Mouse (Mus musculus) kidney, embryonic 14.5 days (tissue): ENCODE results near the gene Pcyt1a. TPM values are rescaled to one million over a fixed set of nuclear protein-coding genes. Genes with fewer than 3 reads are reported as not detected.

Experiments
- ATAC-seq: fragments of 200-750 bp; cut with Nextera tagmentation; 2 replicates; pipeline ENCODE4 v1.8.0; 2017; ENCODE audit warnings: moderate number of reproducible peaks, mild to moderate bottlenecking, moderate TSS enrichment, moderate library complexity; ENCODE audit not compliant: low FRiP score, low TSS enrichment
- H3K27ac ChIP-seq: fragments of 300-500 bp; sonication (generic); 2 replicates; pipeline ENCODE4 v1.5.1; 2014; ENCODE audit warnings: low read depth, mild to moderate bottlenecking, low read length, moderate library complexity, mixed read lengths
- H3K27me3 ChIP-seq: fragments of 300-500 bp; sonication (generic); 2 replicates; pipeline ENCODE4 v1.6.1; 2014; ENCODE audit warnings: mild to moderate bottlenecking, low read length; ENCODE audit not compliant: control insufficient read depth, insufficient read depth
- H3K36me3 ChIP-seq: fragments of 300-500 bp; sonication (generic); 2 replicates; pipeline ENCODE4 v1.6.1; 2014; ENCODE audit warnings: low read length, mixed read lengths; ENCODE audit not compliant: control insufficient read depth, insufficient read depth
- H3K4me1 ChIP-seq: fragments of 300-500 bp; sonication (generic); 2 replicates; pipeline ENCODE4 v1.6.1; 2014; ENCODE audit warnings: low read length, mixed read lengths; ENCODE audit not compliant: control insufficient read depth, insufficient read depth
- H3K4me2 ChIP-seq: fragments of 300-500 bp; sonication (generic); replicated peaks from 2 replicates; pipeline ENCODE4 v1.6.1; 2014; ENCODE audit warnings: low read depth, mild to moderate bottlenecking, low read length
- H3K4me3 ChIP-seq: fragments of 300-500 bp; sonication (generic); 2 replicates; pipeline ENCODE4 v1.5.1; 2014; ENCODE audit warnings: mild to moderate bottlenecking, low read length
- H3K9ac ChIP-seq: fragments of 300-500 bp; sonication (generic); 2 replicates; pipeline ENCODE4 v1.6.1; 2014; ENCODE audit warnings: low read depth, mild to moderate bottlenecking, low read length, moderate library complexity
- H3K9me3 ChIP-seq: fragments of 300-500 bp; sonication (generic); 2 replicates; pipeline ENCODE4 v1.6.1; 2016; ENCODE audit warnings: low read length; ENCODE audit not compliant: control insufficient read depth
- WGBS: fragments of 180-500 bp; shearing (Covaris S2); extraction: QIAGEN DNeasy Blood & Tissue Kit; methylation state at CpG from one replicate; pipeline ENCODE4 v1.1.7; 2014; 5-methylcytosine and 5-hydroxymethylcytosine counted together
- polyA plus RNA-seq: library from polyadenylated mRNA; unstranded; fragments of >200 nt; fragmentation: Nextera tagmentation; extraction: Ambion mirVana; gene quantifications from 2 replicates; pipeline ENCODE4 v1.2.1, GENCODE M21; 2014

Gene Pcyt1a
- polyA plus RNA-seq: 16.5 and 40.6 TPM in 2 replicates

GRCm38 (mm10) chr16:32430474-32431046 is at the start of gene Pcyt1a:
Gene Pcyt1a (plus strand): TSS chr16:32430921.
- ATAC-seq: peak; percentile 98
- Histone ChIP-seq H3K9me3 (no peaks in the 10 kb centered on the region), H3K4me2 (peak within 1 kb of the TSS; percentile 93), H3K4me3 (peak within 1 kb of the TSS; percentile 83), H3K27ac (peak within 1 kb of the TSS; percentile 82; the same call in 1 of the 2 replicates), H3K4me1 (0 out of 2 replicates have a peak, but pooled peaks cover 3% of the 10 kb centered on the region), H3K27me3 (no peaks in the 10 kb centered on the region), H3K9ac (peak within 1 kb of the TSS; percentile 79), H3K36me3 (no peaks in the 10 kb centered on the region)
- under 1% methylated on average over 49 of the region's 54 CpGs for WGBS

GRCm38 (mm10) chr16:32382901-32383300 is 47.8 kb upstream of the Pcyt1a start:
- no peak for ATAC-seq
- Histone ChIP-seq H3K36me3 (peaks cover 86% of the 10 kb centered on the region), H3K4me2 (no peak overlapping the region), H3K9me3 (no peaks in the 10 kb centered on the region), H3K27me3 (no peaks in the 10 kb centered on the region), H3K9ac (no peak overlapping the region), H3K4me1 (no peaks in the 10 kb centered on the region), H3K27ac (no peak overlapping the region), H3K4me3 (no peak overlapping the region)

- Histone ChIP-seq H3K27me3 (no peaks in the 10 kb centered on the region), H3K9ac (no peak overlapping the region), H3K4me3 (no peak overlapping the region), H3K27ac (no peak overlapping the region), H3K36me3 (peaks cover 69% of the 10 kb centered on the region), H3K9me3 (no peaks in the 10 kb centered on the region), H3K4me2 (no peak overlapping the region), H3K4me1 (no peaks in the 10 kb centered on the region)
- no peak for ATAC-seq
- WGBS: 84% methylated on average over 2 of the region's 2 CpGs
Observed at GRCm38 (mm10) chr16:32384885-32385284, 45.8 kb upstream of the Pcyt1a start.

- no peak overlapping the region for H3K27ac ChIP-seq
- 86% methylated on average over 3 of the region's 3 CpGs for WGBS
- no peak overlapping the region for H3K9ac ChIP-seq
- peaks cover 66% of the 10 kb centered on the region for H3K36me3 ChIP-seq
- no peak overlapping the region for H3K4me2 ChIP-seq
- no peak overlapping the region for H3K4me3 ChIP-seq
- ATAC-seq: no peak
- H3K4me1 ChIP-seq: no peaks in the 10 kb centered on the region
- H3K27me3 ChIP-seq: no peaks in the 10 kb centered on the region
- H3K9me3 ChIP-seq: no peaks in the 10 kb centered on the region
Observed at GRCm38 (mm10) chr16:32386826-32387225, 43.9 kb upstream of the Pcyt1a start.

- Histone ChIP-seq H3K36me3 (peaks cover 50% of the 10 kb centered on the region), H3K4me2 (no peak overlapping the region), H3K4me1 (no peaks in the 10 kb centered on the region), H3K27me3 (no peaks in the 10 kb centered on the region), H3K9me3 (no peaks in the 10 kb centered on the region), H3K27ac (no peak overlapping the region), H3K9ac (no peak overlapping the region), H3K4me3 (no peak overlapping the region)
- ATAC-seq: no peak
Observed at GRCm38 (mm10) chr16:32389049-32389448, 41.7 kb upstream of the Pcyt1a start.

- Histone ChIP-seq H3K4me3 (no peak overlapping the region), H3K4me1 (no peaks in the 10 kb centered on the region), H3K9ac (no peak overlapping the region), H3K27me3 (no peaks in the 10 kb centered on the region), H3K36me3 (peaks cover 45% of the 10 kb centered on the region), H3K9me3 (no peaks in the 10 kb centered on the region), H3K27ac (no peak overlapping the region), H3K4me2 (no peak overlapping the region)
- ATAC-seq: no peak
- 76% methylated on average over 3 of the region's 3 CpGs for WGBS
Observed at GRCm38 (mm10) chr16:32389841-32390240, 40.9 kb upstream of the Pcyt1a start.

GRCm38 (mm10) chr16:32390882-32391281 is 39.8 kb upstream of the Pcyt1a start:
- no peak overlapping the region for H3K27ac ChIP-seq
- H3K9me3 ChIP-seq: no peaks in the 10 kb centered on the region
- no peak overlapping the region for H3K4me2 ChIP-seq
- H3K36me3 ChIP-seq: peaks cover 35% of the 10 kb centered on the region
- H3K9ac ChIP-seq: no peak overlapping the region
- no peaks in the 10 kb centered on the region for H3K27me3 ChIP-seq
- no peaks in the 10 kb centered on the region for H3K4me1 ChIP-seq
- no peak for ATAC-seq
- no peak overlapping the region for H3K4me3 ChIP-seq
- WGBS: 97% methylated on average over 3 of the region's 3 CpGs

- no peaks in the 10 kb centered on the region for H3K4me1 ChIP-seq
- H3K27ac ChIP-seq: 0 out of 2 replicates have a peak overlapping the region, but pooled peaks have one; percentile 33
- ATAC-seq: no peak
- H3K9me3 ChIP-seq: no peaks in the 10 kb centered on the region
- H3K4me3 ChIP-seq: no peak overlapping the region
- no peak overlapping the region for H3K9ac ChIP-seq
- H3K27me3 ChIP-seq: no peaks in the 10 kb centered on the region
- peaks cover 12% of the 10 kb centered on the region for H3K36me3 ChIP-seq
- WGBS: 66% methylated on average over 6 of the region's 6 CpGs
- no peak overlapping the region for H3K4me2 ChIP-seq
Observed at GRCm38 (mm10) chr16:32395679-32396540, 34.8 kb upstream of the Pcyt1a start.

GRCm38 (mm10) chr16:32396541-32396835 is 34.2 kb upstream of the Pcyt1a start:
- Histone ChIP-seq H3K36me3 (peaks cover 8% of the 10 kb centered on the region), H3K4me2 (no peak overlapping the region), H3K9me3 (no peaks in the 10 kb centered on the region), H3K9ac (no peak overlapping the region), H3K4me1 (no peaks in the 10 kb centered on the region), H3K27ac (no peak overlapping the region), H3K27me3 (no peaks in the 10 kb centered on the region), H3K4me3 (no peak overlapping the region)
- no peak for ATAC-seq
- WGBS: 70% methylated on average over 3 of the region's 3 CpGs
